Mouse (Mus musculus) hindbrain, embryonic 14.5 days (tissue): ENCODE data around the gene Scaf1. TPM values are rescaled to one million over a fixed set of nuclear protein-coding genes. Genes with fewer than 3 reads are reported as not detected.

Source experiments
- ATAC-seq: fragments of 200-750 bp; cut with Nextera tagmentation; 2 replicates; pipeline ENCODE4 v1.8.0; 2017; ENCODE audit warnings: moderate number of reproducible peaks, mild to moderate bottlenecking, moderate TSS enrichment, moderate library complexity; ENCODE audit not compliant: low FRiP score
- DNase-seq: peaks from one replicate; pipeline ENCODE4 v3.0.0-alpha.2; 2015; ENCODE audit warnings: low spot score
- H3K27ac ChIP-seq: fragments of 300-500 bp; sonication (generic); 2 replicates; pipeline ENCODE4 v1.5.1; 2014; ENCODE audit warnings: mild to moderate bottlenecking, moderate library complexity
- H3K27me3 ChIP-seq: fragments of 300-500 bp; sonication (generic); 2 replicates; pipeline ENCODE4 v1.6.1; 2014; ENCODE audit warnings: mild to moderate bottlenecking, low read length, mixed read lengths; ENCODE audit not compliant: control insufficient read depth, insufficient read depth
- H3K36me3 ChIP-seq: fragments of 300-500 bp; sonication (generic); replicated peaks from 2 replicates; pipeline ENCODE4 v1.6.1; 2014; ENCODE audit not compliant: control insufficient read depth, insufficient read depth
- H3K4me1 ChIP-seq: fragments of 300-500 bp; sonication (generic); replicated peaks from 2 replicates; pipeline ENCODE4 v1.6.1; 2014; ENCODE audit warnings: antibody characterized with exemption, low read length, mixed read lengths; ENCODE audit not compliant: control insufficient read depth, insufficient read depth
- H3K4me2 ChIP-seq: fragments of 300-500 bp; sonication (generic); replicated peaks from 2 replicates; pipeline ENCODE4 v1.6.1; 2014; ENCODE audit warnings: mild to moderate bottlenecking, moderate library complexity
- H3K4me3 ChIP-seq: fragments of 300-500 bp; sonication (generic); replicated peaks from 2 replicates; pipeline ENCODE4 v1.5.1; 2014; ENCODE audit warnings: mild to moderate bottlenecking, low read length
- H3K9ac ChIP-seq: fragments of 300-500 bp; sonication (generic); 2 replicates; pipeline ENCODE4 v1.6.1; 2014
- H3K9me3 ChIP-seq: fragments of 300-500 bp; sonication (generic); 2 replicates; pipeline ENCODE4 v1.6.1; 2016; ENCODE audit warnings: low read length; ENCODE audit not compliant: control insufficient read depth
- WGBS: fragments of 180-500 bp; shearing (Covaris S2); extraction: QIAGEN DNeasy Blood & Tissue Kit; methylation state at CpG from one replicate; pipeline ENCODE4 v1.1.7; 2014; 5-methylcytosine and 5-hydroxymethylcytosine counted together
- polyA plus RNA-seq: library from polyadenylated mRNA; unstranded; fragments of >200 nt; fragmentation: Nextera tagmentation; extraction: Ambion mirVana; gene quantifications from 2 replicates; pipeline ENCODE4 v1.2.1, GENCODE M21; 2014

The Scaf1 gene
- polyA plus RNA-seq, 1 experiment from 2014 or later: 59.7 TPM

DNA sequence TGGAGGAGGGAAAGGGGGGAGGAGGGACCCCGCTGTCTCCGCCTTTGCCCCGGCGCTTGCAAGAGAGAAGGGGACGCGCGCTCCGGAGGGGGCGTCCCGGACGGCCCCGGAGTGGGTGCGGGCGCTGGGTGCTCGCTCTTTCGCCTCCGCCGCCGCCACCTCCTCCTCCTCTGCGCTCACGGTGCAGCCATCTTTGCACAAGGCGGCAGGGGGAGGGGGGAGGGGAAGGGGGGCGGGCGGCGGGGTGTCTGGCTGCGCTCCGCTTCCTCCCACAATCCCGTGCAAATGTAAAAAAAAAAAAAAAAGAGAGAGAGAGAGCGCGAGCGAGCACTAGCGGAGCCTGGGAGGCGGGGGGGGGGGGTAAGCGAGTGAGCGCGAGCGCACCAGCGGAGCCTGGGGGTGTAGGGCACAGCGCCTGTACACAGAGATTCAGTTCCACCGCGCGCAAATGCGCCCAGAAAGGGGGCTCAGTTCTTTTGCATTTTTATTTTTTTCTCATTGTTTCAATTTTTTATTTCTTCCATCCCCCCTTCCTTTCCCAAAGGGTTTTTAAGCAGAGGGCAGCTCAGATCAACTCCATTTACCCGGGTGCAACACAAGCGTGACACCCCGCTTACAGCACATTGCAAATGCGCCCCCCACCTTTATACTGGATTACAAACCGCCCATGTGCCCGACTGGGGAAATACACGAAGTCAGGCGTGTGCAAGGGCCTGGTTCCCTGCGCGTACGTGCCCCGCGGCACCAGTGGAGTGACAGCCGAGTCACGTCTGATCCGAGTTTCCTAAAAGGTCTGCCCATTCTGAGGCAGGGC lies 37.2 kb upstream of the Scaf1 start:
- H3K4me2 ChIP-seq: peak overlapping the region; percentile 99
- H3K4me1 ChIP-seq: peaks cover 18% of the 10 kb centered on the region
- no peaks in the 10 kb centered on the region for H3K9me3 ChIP-seq
- ATAC-seq: peak; percentile 55
- H3K9ac ChIP-seq: peak overlapping the region; percentile 91
- H3K27ac ChIP-seq: peak overlapping the region; percentile 100
- peak; percentile 79 for DNase-seq
- peak overlapping the region; percentile 59 for H3K4me3 ChIP-seq
- under 1% methylated on average over 27 of the region's 59 CpGs for WGBS
- H3K36me3 ChIP-seq: peaks cover 19% of the 10 kb centered on the region
- no peaks in the 10 kb centered on the region for H3K27me3 ChIP-seq

DNA sequence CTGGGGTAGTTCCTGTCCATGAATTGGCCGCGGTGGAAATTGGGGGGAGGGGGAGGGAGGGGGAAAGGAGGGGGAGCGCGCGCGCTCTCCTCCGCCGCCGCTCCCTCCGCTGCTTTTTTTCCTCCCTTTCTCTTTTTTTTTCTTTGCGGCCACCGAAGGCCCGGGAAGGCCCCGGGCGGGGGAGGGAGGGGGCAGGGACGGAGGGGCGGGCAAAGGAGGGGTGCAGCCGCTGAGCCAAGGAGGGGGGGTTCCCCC lies 36.6 kb upstream of the Scaf1 start, which contains the start of gene Prr12:
Prr12 (minus strand) TSS at position 20 of the 255 bp plus-strand sequence.
- ATAC-seq: no peak
- peak; percentile 53 for DNase-seq
- Histone ChIP-seq H3K4me3 (peak within 1 kb of the TSS; percentile 59), H3K4me1 (peaks cover 18% of the 10 kb centered on the region), H3K36me3 (peaks cover 25% of the 10 kb centered on the region), H3K27me3 (no peaks in the 10 kb centered on the region), H3K9me3 (no peaks in the 10 kb centered on the region), H3K4me2 (peak within 1 kb of the TSS; percentile 99), H3K9ac (peak within 1 kb of the TSS; percentile 91), H3K27ac (peak within 1 kb of the TSS; percentile 100)
- 0% methylated on average over 10 of the region's 18 CpGs for WGBS

DNA sequence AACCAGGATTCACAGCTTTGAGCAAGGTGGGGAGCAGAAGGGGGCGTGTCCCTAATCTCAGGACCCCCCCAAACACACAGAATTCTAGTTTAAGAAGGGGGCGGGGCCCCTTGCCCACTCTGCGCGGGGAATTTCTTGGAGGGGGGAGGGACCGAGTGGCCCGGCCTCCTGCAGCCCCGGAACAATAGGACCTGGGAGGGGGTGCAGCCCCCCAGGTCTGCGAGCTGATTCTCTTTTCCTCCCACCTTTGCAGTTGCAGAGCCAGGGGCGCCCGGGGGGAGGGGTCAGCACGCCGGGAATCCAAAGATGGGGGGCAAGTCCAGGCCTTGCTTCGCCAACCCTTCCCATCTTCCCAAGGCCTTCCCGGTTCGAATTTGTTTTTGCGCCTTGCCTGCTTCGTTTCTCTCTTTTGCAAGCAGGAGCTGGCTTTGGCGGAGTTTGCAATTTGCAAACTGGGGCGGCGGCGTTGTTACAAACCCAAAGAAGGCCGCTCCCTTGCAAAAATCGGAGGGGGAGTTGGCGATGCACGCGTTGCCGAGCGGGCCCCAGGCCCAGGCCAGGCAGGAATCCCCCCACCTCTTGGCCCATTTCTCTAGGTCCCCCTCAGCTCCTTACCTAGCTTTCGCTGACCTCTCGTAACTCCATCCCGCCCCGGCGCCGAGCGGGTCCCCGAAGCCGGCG lies 36.2 kb upstream of the Scaf1 start:
- peaks cover 29% of the 10 kb centered on the region for H3K36me3 ChIP-seq
- peak overlapping the region; percentile 59 for H3K4me3 ChIP-seq
- peak overlapping the region; percentile 91 for H3K9ac ChIP-seq
- no peaks in the 10 kb centered on the region for H3K27me3 ChIP-seq
- H3K4me2 ChIP-seq: peak overlapping the region; percentile 99
- ATAC-seq (no peak), DNase-seq (no peak)
- H3K27ac ChIP-seq: peak overlapping the region; percentile 100
- under 1% methylated on average over 38 of the region's 38 CpGs for WGBS
- no peaks in the 10 kb centered on the region for H3K9me3 ChIP-seq
- H3K4me1 ChIP-seq: peaks cover 18% of the 10 kb centered on the region

DNA sequence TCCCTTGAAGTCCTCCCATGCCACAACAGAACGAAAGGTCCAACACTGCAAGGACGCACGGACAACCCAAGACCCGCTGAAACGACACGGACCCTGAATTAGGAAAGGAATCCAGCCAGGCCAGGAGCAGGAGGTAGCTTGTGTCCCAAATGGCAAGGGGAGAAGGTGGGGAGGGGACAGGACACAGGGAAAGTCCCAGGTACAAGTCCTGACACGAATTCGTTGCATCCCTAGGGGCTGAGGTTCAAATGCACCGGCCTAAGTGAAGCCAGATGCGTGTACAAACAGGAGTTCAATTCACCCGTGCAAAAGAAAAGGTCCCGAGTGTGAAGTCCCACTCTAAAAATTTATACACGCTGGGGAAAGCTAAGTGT lies 35.4 kb upstream of the Scaf1 start:
- Histone ChIP-seq H3K27me3 (no peaks in the 10 kb centered on the region), H3K27ac (peak overlapping the region; percentile 100), H3K4me3 (peak overlapping the region; percentile 59), H3K36me3 (peaks cover 37% of the 10 kb centered on the region), H3K9ac (peak overlapping the region; percentile 91), H3K4me1 (peaks cover 18% of the 10 kb centered on the region), H3K9me3 (no peaks in the 10 kb centered on the region), H3K4me2 (peak overlapping the region; percentile 99)
- ATAC-seq (no peak), DNase-seq (no peak)
- under 1% methylated on average over 13 of the region's 13 CpGs for WGBS

GRCm38 (mm10) chr7:45050945-45051600 lies 34.9 kb upstream of the Scaf1 start:
- WGBS: 5% methylated on average over 16 of the region's 16 CpGs
- Histone ChIP-seq H3K4me3 (peak overlapping the region; percentile 59), H3K9me3 (no peaks in the 10 kb centered on the region), H3K4me1 (peaks cover 18% of the 10 kb centered on the region), H3K4me2 (peak overlapping the region; percentile 99), H3K36me3 (peaks cover 42% of the 10 kb centered on the region), H3K9ac (peak overlapping the region; percentile 91), H3K27me3 (no peaks in the 10 kb centered on the region), H3K27ac (peak overlapping the region; percentile 100)
- peak; percentile 82 for DNase-seq
- peak; percentile 67 for ATAC-seq

GRCm38 (mm10) chr7:45048923-45049657 lies 32.9 kb upstream of the Scaf1 start:
- H3K4me3 ChIP-seq: no peak overlapping the region
- peaks cover 62% of the 10 kb centered on the region for H3K36me3 ChIP-seq
- H3K27me3 ChIP-seq: no peaks in the 10 kb centered on the region
- no peak for ATAC-seq
- H3K4me1 ChIP-seq: peaks cover 18% of the 10 kb centered on the region
- H3K4me2 ChIP-seq: no peak overlapping the region
- DNase-seq: no peak
- H3K27ac ChIP-seq: no peak overlapping the region
- no peak overlapping the region for H3K9ac ChIP-seq
- no peaks in the 10 kb centered on the region for H3K9me3 ChIP-seq
- WGBS: 90% methylated on average over 22 of the region's 23 CpGs

GRCm38 (mm10) chr7:45048001-45048890 lies 32.1 kb upstream of the Scaf1 start:
- Histone ChIP-seq H3K4me3 (no peak overlapping the region), H3K27me3 (no peaks in the 10 kb centered on the region), H3K9ac (no peak overlapping the region), H3K4me2 (no peak overlapping the region), H3K27ac (no peak overlapping the region), H3K9me3 (no peaks in the 10 kb centered on the region), H3K36me3 (peaks cover 70% of the 10 kb centered on the region), H3K4me1 (peaks cover 15% of the 10 kb centered on the region)
- 93% methylated on average over 38 of the region's 38 CpGs for WGBS
- DNase-seq (no peak), ATAC-seq (no peak)

DNA sequence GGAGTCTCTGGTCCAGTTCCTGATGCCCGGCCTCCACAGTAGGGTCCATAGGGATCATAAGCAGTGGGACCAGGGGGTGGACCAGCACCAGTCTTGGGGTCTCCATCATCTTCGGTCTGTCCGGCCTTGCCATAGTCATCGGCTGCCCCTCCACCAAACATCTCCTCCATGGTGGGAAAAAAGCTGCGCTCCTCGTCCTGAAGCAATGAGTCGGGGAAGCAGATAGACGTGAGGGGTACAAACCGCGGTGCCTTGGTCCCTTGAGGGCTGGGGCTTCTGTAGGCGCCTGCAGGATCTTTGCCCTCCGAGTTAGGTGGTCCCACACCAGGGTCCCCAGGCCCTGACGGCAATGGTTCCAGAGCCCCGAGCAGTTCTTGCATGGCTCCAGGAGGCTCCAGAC lies 31.3 kb upstream of the Scaf1 start:
- Histone ChIP-seq H3K4me1 (peaks cover 15% of the 10 kb centered on the region), H3K9ac (no peak overlapping the region), H3K4me2 (no peak overlapping the region), H3K4me3 (no peak overlapping the region), H3K27me3 (no peaks in the 10 kb centered on the region), H3K9me3 (no peaks in the 10 kb centered on the region), H3K27ac (no peak overlapping the region), H3K36me3 (peaks cover 78% of the 10 kb centered on the region)
- WGBS: 98% methylated on average over 14 of the region's 14 CpGs
- no peak for DNase-seq
- no peak for ATAC-seq
